Mouse (Mus musculus) heart, postnatal 14 days (tissue): ENCODE data around the gene Defb5. TPM values are rescaled to one million over a fixed set of nuclear protein-coding genes. Genes with fewer than 3 reads are reported as not detected.
"Not testable (repeated sequence)": the region's sequence is repeated elsewhere in the genome, so short reads cannot be mapped to it uniquely, and the experiment has no call there.

Experiments used
- DNase-seq, 2 experiments: peaks; one replicate each; pipeline ENCODE4 v3.0.0; 2021 to 2022
- intact Hi-C: fragments of 180-260 bp; cut with DNase I; formaldehyde crosslinking; loops from one replicate; pipeline ENCODE4 v1.15.1; 2025
- long read RNA-seq, 2 experiments: library from polyadenylated mRNA; stranded (forward); transcript quantifications; one replicate each; pipeline ENCODE4 v2.0.0; 2021
- total RNA-seq, 2 experiments: library from RNA; stranded (reverse); gene quantifications; 2 replicates each; pipeline ENCODE4 v1.2.3; 2021

The Defb5 gene
- total RNA-seq = not detected
- long read RNA-seq, experiment 1 = 0 reads
- long read RNA-seq, experiment 2 = 0 reads

- intact Hi-C loops = no loop called here
- no peak for DNase-seq
Measured at GRCm38 (mm10) chr8:19247280-19247679, at the start of gene Defb5. Gene Defb5 (plus strand): TSS chr8:19247580.

GRCm38 (mm10) chr8:19225161-19225560 lies 22.2 kb upstream of the Defb5 start, which contains the start of gene Defb6:
Gene Defb6 (plus strand): TSS chr8:19225478.
- intact Hi-C loops = no loop called here
- no peak for DNase-seq

GRCm38 (mm10) chr8:19238101-19238500 lies 9.3 kb upstream of the Defb5 start:
- intact Hi-C loops = no loop called here
- DNase-seq = no peak

- DNase-seq = no peak
- intact Hi-C loops = no loop called here
Measured at GRCm38 (mm10) chr8:19239616-19240015, 7.8 kb upstream of the Defb5 start, which contains the start of gene Defb46. Gene Defb46 (plus strand): TSS chr8:19239916.

GRCm38 (mm10) chr8:19258136-19258535 lies 10.8 kb downstream of the Defb5 start:
- intact Hi-C loops = no loop called here
- no peak for DNase-seq

GRCm38 (mm10) chr8:19259667-19260066 lies 12.3 kb downstream of the Defb5 start:
- no peak for DNase-seq
- intact Hi-C loops = no loop called here

- intact Hi-C loops, DNase-seq: not testable (repeated sequence)
Measured at GRCm38 (mm10) chr8:19293060-19293459, 45.7 kb downstream of the Defb5 start, which contains the start of gene Defb3. Gene Defb3 (plus strand): TSS chr8:19293360.

GRCm38 (mm10) chr8:19298361-19298760 lies 51.0 kb downstream of the Defb5 start:
- intact Hi-C loops = not testable (repeated sequence)

More at GRCm38 (mm10) chr8:19298361-19298760, 51.0 kb downstream of the Defb5 start:
- not testable (repeated sequence) for DNase-seq

Other genes with a start within 250 kb of the Defb5 start
- gene Defb38, start 221.0 kb upstream of the Defb5 start, total RNA-seq = not detected
- gene Defb39, start 182.8 kb upstream of the Defb5 start, total RNA-seq = not detected
- not detected for gene Defb12, start 132.7 kb upstream of the Defb5 start, total RNA-seq
- gene Defb34, start 123.8 kb upstream of the Defb5 start, total RNA-seq = not detected
- not detected for gene Gm45826, start 106.8 kb upstream of the Defb5 start, total RNA-seq
- not detected for gene Defb14, start 53.2 kb upstream of the Defb5 start, total RNA-seq
- not detected for gene Defb4, start 48.9 kb upstream of the Defb5 start, total RNA-seq
- under 1 TPM in 1 of 2 experiments, not detected in 1; 0.90 TPM for gene Defb6, start 22.1 kb upstream of the Defb5 start, total RNA-seq
- not detected for gene Defb46, start 7.7 kb upstream of the Defb5 start, total RNA-seq
- gene Defb3, start 45.8 kb downstream of the Defb5 start, total RNA-seq = not detected
- gene Defb8, start 200.0 kb downstream of the Defb5 start, total RNA-seq = not detected
- gene Defb7, start 247.5 kb downstream of the Defb5 start, total RNA-seq = not detected